Mouse (Mus musculus): ENCODE measurements around the gene Krt86. TPM values are rescaled to one million over a fixed set of nuclear protein-coding genes. Genes with fewer than 3 reads are reported as not detected.

Gene Krt86
- polyA plus RNA-seq, 1 experiment: not detected

DNA sequence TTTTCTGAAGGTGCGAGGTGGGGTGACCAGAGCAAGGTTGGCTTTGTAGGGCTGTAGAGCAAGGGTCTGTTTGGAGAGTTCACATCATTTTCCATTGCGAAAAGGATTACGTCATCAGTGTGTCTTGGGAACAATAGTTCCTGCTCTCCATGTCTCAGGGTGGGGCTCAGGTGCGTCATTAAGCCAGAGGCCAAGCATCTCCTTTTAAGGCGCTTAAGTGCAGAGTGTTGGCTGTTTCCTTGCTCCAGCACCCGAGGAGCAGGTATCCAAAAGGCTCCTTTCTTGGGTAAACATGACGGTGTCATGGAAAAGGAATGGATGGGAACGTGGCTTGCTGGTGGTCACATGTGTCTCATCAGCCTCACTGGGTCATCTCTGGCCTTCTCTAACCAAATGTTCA is 18.5 kb upstream of the Krt86 start:
- no peaks in the 10 kb centered on the region for H3K27me3 ChIP-seq (ENCODE audit: control insufficient read depth, insufficient read depth, low read length)
- 92% methylated on average over 8 of the region's 8 CpGs for WGBS
- no peak overlapping the region for H3K4me3 ChIP-seq (replicated peaks; ENCODE audit: insufficient read depth, low read depth, low read length)
- TF ChIP-seq POLR2A (IDR thresholded peaks at IDR 0.05; ENCODE audit: borderline replicate concordance, insufficient read depth, low read length) (no peak), CTCF (IDR thresholded peaks at IDR 0.05; ENCODE audit: borderline replicate concordance, insufficient read depth, low read depth, low read length) (no peak)
- DNase-seq: no peak
- H3K4me1 ChIP-seq (ENCODE audit: control insufficient read depth, insufficient read depth, low read length): 0 out of 2 replicates have a peak, but pooled peaks cover 4% of the 10 kb centered on the region
- H3K27ac ChIP-seq (ENCODE audit: insufficient read depth, low read length): no peak overlapping the region

DNA sequence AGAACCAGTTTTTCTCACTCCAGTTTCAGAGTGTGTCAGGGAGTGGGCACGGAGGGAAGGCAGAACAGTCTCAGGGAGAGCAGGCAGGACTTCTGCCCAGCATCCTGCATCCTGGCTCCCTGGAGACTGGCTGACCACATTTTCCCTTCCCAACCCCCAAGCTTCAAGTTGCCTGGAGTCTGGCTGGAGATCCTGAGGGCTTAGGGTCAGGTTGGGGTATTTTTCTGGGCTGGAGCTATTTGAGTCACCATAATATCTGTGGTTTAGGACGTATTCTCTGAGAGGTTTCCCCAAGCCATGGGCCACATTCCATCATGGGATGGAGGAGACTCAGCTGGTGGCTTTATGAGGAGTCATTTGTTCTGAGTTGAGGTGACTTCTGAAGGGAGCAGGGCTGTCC is 18.0 kb upstream of the Krt86 start:
- TF ChIP-seq CTCF (IDR thresholded peaks at IDR 0.05; ENCODE audit: borderline replicate concordance, insufficient read depth, low read depth, low read length) (no peak), POLR2A (IDR thresholded peaks at IDR 0.05; ENCODE audit: borderline replicate concordance, insufficient read depth, low read length) (no peak)
- no peak for DNase-seq
- Histone ChIP-seq H3K27me3 (ENCODE audit: control insufficient read depth, insufficient read depth, low read length) (no peaks in the 10 kb centered on the region), H3K27ac (ENCODE audit: insufficient read depth, low read length) (no peak overlapping the region), H3K4me1 (ENCODE audit: control insufficient read depth, insufficient read depth, low read length) (0 out of 2 replicates have a peak, but pooled peaks cover 4% of the 10 kb centered on the region), H3K4me3 (replicated peaks; ENCODE audit: insufficient read depth, low read depth, low read length) (no peak overlapping the region)
- WGBS: 78% methylated on average over 2 of the region's 2 CpGs

DNA sequence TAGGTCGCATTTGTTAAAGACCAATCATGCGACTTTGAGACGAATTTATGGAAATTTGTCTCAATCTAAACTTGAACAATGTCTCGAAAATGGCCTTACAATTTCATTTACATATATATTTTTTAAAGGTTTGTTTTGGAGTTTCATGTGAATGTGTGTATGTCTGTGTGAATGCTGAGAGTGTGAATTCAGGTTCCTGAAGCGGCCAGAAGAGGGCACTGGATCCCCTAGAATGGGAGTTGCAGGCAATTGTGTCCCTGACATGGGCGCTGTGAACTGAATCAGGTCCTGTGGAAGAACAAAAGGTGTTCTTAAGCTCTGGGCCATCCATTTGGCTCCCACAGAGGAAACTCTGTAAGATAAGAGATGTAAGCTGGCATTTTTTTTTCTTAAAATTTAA is 17.4 kb upstream of the Krt86 start:
- 94% methylated on average over 6 of the region's 6 CpGs for WGBS
- Histone ChIP-seq H3K27me3 (ENCODE audit: control insufficient read depth, insufficient read depth, low read length) (no peaks in the 10 kb centered on the region), H3K4me3 (replicated peaks; ENCODE audit: insufficient read depth, low read depth, low read length) (no peak overlapping the region), H3K27ac (ENCODE audit: insufficient read depth, low read length) (no peak overlapping the region), H3K4me1 (ENCODE audit: control insufficient read depth, insufficient read depth, low read length) (0 out of 2 replicates have a peak, but pooled peaks cover 4% of the 10 kb centered on the region)
- no peak for DNase-seq
- TF ChIP-seq CTCF (IDR thresholded peaks at IDR 0.05; ENCODE audit: borderline replicate concordance, insufficient read depth, low read depth, low read length) (no peak), POLR2A (IDR thresholded peaks at IDR 0.05; ENCODE audit: borderline replicate concordance, insufficient read depth, low read length) (no peak)

DNA sequence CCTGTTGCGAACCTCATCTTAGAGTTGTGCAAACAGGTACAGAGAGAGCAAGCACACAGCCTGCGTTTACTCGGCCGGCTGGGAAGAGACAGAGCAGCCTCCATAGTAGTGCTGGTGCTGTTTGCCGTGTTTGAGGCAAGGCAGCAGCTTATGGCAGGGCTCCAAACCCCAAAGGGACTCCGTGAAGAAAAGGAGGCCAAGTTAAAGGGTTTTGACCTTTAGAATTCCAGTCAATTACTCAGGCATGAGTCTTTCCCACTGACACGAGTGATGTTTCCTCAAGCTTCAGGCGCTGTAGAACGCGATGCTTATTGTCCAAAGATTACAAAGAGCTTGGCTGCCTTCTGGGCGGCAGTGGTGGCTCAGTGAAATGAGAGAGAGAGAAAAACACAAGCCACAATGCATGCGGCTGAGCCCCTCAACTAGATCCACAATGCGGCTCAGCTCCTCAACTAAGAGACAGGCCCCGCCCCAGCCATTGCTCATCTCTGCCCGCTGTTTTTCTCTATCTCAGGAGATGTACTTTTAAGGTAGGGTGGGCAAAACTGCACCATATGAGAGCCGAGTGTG is 14.8 kb upstream of the Krt86 start:
- 32% methylated on average over 16 of the region's 16 CpGs for WGBS
- Histone ChIP-seq H3K27ac (ENCODE audit: insufficient read depth, low read length) (no peak overlapping the region), H3K4me3 (replicated peaks; ENCODE audit: insufficient read depth, low read depth, low read length) (no peak overlapping the region), H3K4me1 (ENCODE audit: control insufficient read depth, insufficient read depth, low read length) (0 out of 2 replicates have a peak, but pooled peaks cover 4% of the 10 kb centered on the region), H3K27me3 (ENCODE audit: control insufficient read depth, insufficient read depth, low read length) (no peaks in the 10 kb centered on the region)
- DNase-seq: peak in 1 of 2 experiments; percentile 17
- TF ChIP-seq CTCF (IDR thresholded peaks at IDR 0.05; ENCODE audit: borderline replicate concordance, insufficient read depth, low read depth, low read length) (no peak), POLR2A (IDR thresholded peaks at IDR 0.05; ENCODE audit: borderline replicate concordance, insufficient read depth, low read length) (no peak)

DNA sequence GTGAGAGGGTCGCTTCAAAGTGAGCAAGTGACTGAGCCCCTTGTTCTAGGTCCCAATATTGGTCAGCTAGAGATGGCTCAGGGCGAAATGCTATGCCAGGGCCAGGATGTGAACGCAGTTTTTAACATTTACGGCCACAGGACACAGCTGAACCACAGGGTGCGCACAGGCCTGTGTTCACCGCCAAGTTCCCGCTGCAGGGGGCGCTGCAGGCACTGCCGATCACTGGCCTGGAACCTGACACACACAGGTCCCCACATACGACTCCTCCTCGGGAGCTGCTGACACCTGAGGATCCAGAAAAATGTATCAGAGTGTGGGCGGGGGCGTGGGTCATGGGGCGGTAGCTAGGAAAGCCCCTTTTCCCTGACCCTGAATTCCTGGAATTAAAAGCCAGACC is 14.0 kb upstream of the Krt86 start:
- WGBS: 74% methylated on average over 14 of the region's 14 CpGs
- no peaks in the 10 kb centered on the region for H3K27me3 ChIP-seq (ENCODE audit: control insufficient read depth, insufficient read depth, low read length)
- TF ChIP-seq POLR2A (IDR thresholded peaks at IDR 0.05; ENCODE audit: borderline replicate concordance, insufficient read depth, low read length): no peak
- TF ChIP-seq CTCF (IDR thresholded peaks at IDR 0.05; ENCODE audit: borderline replicate concordance, insufficient read depth, low read depth, low read length): no peak
- no peak overlapping the region for H3K27ac ChIP-seq (ENCODE audit: insufficient read depth, low read length)
- DNase-seq: no peak
- 0 out of 2 replicates have a peak, but pooled peaks cover 4% of the 10 kb centered on the region for H3K4me1 ChIP-seq (ENCODE audit: control insufficient read depth, insufficient read depth, low read length)
- no peak overlapping the region for H3K4me3 ChIP-seq (replicated peaks; ENCODE audit: insufficient read depth, low read depth, low read length)

DNA sequence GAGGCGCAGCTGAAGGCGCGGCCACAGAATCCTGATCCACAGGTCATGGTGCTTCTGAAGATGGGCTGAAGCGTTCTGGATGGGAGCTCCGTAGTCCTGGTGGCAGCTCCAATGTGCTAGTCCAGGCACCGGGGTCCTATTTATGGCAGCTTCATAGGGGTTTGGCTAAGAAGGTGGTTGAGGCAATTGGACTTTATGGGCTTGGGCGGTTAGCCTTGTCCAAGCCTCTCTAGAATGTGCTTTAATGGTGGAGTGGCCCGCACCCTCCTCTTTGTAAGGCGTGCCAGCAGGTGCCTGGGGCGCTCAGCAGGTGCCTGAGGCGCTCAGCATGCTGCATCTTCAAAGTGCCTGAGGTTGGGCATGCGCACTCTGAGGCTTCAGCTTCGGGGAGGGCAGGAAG is 9.6 kb upstream of the Krt86 start, which contains the start of gene Krt81:
Gene Krt81 (minus strand): TSS at position 101 of the 400 bp plus-strand sequence.
- 85% methylated on average over 13 of the region's 13 CpGs for WGBS
- Histone ChIP-seq H3K27me3 (ENCODE audit: control insufficient read depth, insufficient read depth, low read length) (no peaks in the 10 kb centered on the region), H3K4me3 (replicated peaks; ENCODE audit: insufficient read depth, low read depth, low read length) (no peak within 1 kb of the TSS), H3K27ac (ENCODE audit: insufficient read depth, low read length) (no peak within 1 kb of the TSS), H3K4me1 (ENCODE audit: control insufficient read depth, insufficient read depth, low read length) (no peaks in the 10 kb centered on the region)
- no peak for DNase-seq
- TF ChIP-seq CTCF (IDR thresholded peaks at IDR 0.05; ENCODE audit: borderline replicate concordance, insufficient read depth, low read depth, low read length) (no peak), POLR2A (IDR thresholded peaks at IDR 0.05; ENCODE audit: borderline replicate concordance, insufficient read depth, low read length) (no peak)

DNA sequence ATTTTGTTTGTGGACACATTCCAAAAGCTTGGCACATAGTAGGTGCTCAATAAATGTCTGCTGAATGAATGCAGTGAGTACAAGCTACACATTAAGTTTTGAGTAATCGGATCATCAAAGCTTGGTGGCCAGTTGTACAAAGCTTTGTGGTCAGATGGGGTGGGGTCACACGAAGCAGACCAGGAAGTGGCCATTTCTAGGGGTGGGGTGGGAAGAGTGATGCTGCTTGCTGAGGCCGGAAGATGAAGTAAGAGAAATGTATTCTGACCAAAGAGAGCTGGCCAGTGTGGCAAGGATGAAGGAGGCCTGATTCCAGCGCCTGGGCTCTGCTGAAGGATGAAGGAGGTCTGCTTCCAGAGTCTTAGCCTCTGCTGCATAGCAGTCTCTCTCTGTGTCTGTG is 4.2 kb upstream of the Krt86 start:
- Histone ChIP-seq H3K27ac (ENCODE audit: insufficient read depth, low read length) (no peak overlapping the region), H3K27me3 (ENCODE audit: control insufficient read depth, insufficient read depth, low read length) (no peaks in the 10 kb centered on the region), H3K4me1 (ENCODE audit: control insufficient read depth, insufficient read depth, low read length) (no peaks in the 10 kb centered on the region), H3K4me3 (replicated peaks; ENCODE audit: insufficient read depth, low read depth, low read length) (no peak overlapping the region)
- TF ChIP-seq CTCF (IDR thresholded peaks at IDR 0.05; ENCODE audit: borderline replicate concordance, insufficient read depth, low read depth, low read length): no peak
- no peak for TF ChIP-seq POLR2A (IDR thresholded peaks at IDR 0.05; ENCODE audit: borderline replicate concordance, insufficient read depth, low read length)
- DNase-seq: no peak
- 94% methylated on average over 4 of the region's 4 CpGs for WGBS

DNA sequence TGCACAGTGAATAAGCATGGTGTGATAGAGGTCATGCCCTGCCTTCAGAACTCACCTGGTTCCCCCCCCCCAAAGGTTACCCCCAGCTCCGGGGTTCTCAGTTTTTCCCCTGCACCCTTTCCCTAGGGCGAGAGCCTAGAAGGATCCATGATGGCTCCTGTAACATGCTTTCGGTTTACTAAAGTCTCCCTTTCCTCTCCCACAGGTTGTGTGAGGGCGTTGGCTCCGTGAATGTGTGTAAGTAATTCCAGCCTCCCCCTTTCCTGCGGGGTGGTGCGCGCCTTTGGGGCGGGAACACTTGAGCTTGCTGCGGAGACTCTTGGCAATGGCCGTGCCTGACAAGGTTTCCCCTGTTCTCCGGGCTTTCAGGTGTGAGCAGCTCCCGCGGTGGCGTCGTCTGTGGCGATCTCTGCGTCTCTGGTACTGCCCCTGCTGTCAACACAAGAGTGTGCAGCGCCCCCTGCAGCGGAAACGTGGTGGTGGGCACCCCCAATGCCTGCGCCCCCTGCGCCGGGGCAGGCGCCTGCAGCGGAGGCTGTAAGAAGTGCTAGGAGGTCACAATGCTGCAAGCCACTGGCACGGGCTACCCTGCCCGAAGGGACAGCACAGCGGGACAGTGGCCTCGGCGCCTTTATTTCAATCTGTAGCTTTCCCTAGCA is 5.9 kb downstream of the Krt86 start:
- Histone ChIP-seq H3K27me3 (ENCODE audit: control insufficient read depth, insufficient read depth, low read length) (no peaks in the 10 kb centered on the region), H3K4me1 (ENCODE audit: control insufficient read depth, insufficient read depth, low read length) (no peaks in the 10 kb centered on the region; the same call in 1 of the 2 replicates), H3K4me3 (replicated peaks; ENCODE audit: insufficient read depth, low read depth, low read length) (peak overlapping the region; percentile 39), H3K27ac (ENCODE audit: insufficient read depth, low read length) (no peak overlapping the region)
- peak; percentile 33 to 36 for DNase-seq
- TF ChIP-seq CTCF (IDR thresholded peaks at IDR 0.05; ENCODE audit: borderline replicate concordance, insufficient read depth, low read depth, low read length) (peak; percentile 45; the same call in 1 of the 2 replicates), POLR2A (IDR thresholded peaks at IDR 0.05; ENCODE audit: borderline replicate concordance, insufficient read depth, low read length) (no peak)
- 7% methylated on average over 31 of the region's 31 CpGs for WGBS
